Mouse (Mus musculus) bone marrow, adult 2 months (tissue): ENCODE data around the gene Park7. TPM values are rescaled to one million over a fixed set of nuclear protein-coding genes. Genes with fewer than 3 reads are reported as not detected.
"Not testable (repeated sequence)": the region's sequence is repeated elsewhere in the genome, so short reads cannot be mapped to it uniquely, and the experiment has no call there.

ENCODE experiments used
- H3K27ac ChIP-seq: fragments of 200-500 bp; 2 replicates; pipeline ENCODE4 v1.5.1; 2012; ENCODE audit warnings: low read depth, mild to moderate bottlenecking, control low read depth, inconsistent platforms, low read length; ENCODE audit not compliant: control insufficient read depth, poor library complexity, insufficient read depth
- H3K4me1 ChIP-seq: fragments of 200-500 bp; 2 replicates; pipeline ENCODE4 v1.6.1; 2011; ENCODE audit warnings: low read length; ENCODE audit not compliant: control insufficient read depth, insufficient read depth
- H3K4me3 ChIP-seq: fragments of 200-500 bp; replicated peaks from 2 replicates; pipeline ENCODE3; 2011; ENCODE audit warnings: mild to moderate bottlenecking, low read depth, low read length, control low read depth; ENCODE audit not compliant: control insufficient read depth
- CTCF ChIP-seq: fragments of 200-500 bp; IDR thresholded peaks from 2 replicates; pipeline ENCODE4 v1.5.1; 2011; ENCODE audit warnings: low read length, control low read depth; ENCODE audit not compliant: control insufficient read depth, insufficient read depth
- POLR2A ChIP-seq: fragments of 200-500 bp; IDR thresholded peaks from 2 replicates; pipeline ENCODE4 v1.6.1; 2011; ENCODE audit warnings: low read depth, mild to moderate bottlenecking, control low read depth, low read length, borderline replicate concordance; ENCODE audit not compliant: control insufficient read depth
- WGBS: fragments of 180-500 bp; shearing (Covaris S2); methylation state at CpG from one replicate; pipeline ENCODE4 v1.1.7; 2018; 5-methylcytosine and 5-hydroxymethylcytosine counted together
- polyA plus RNA-seq: library from polyadenylated mRNA; stranded (reverse); fragments of >200 nt; gene quantifications from 2 replicates; pipeline ENCODE4 v1.2.4, GENCODE M21; 2011; ENCODE audit warnings: low replicate concordance; ENCODE audit not compliant: missing spikeins, insufficient read depth, insufficient read length

The Park7 gene
- polyA plus RNA-seq, 1 experiment, result 121 TPM

GRCm38 (mm10) chr4:150924308-150924707, 10.1 kb upstream of the Park7 start:
- no peaks in the 10 kb centered on the region; the same call in 1 of the 2 replicates for H3K4me1 ChIP-seq
- no peak overlapping the region for H3K27ac ChIP-seq
- TF ChIP-seq POLR2A (no peak), CTCF (no peak)
- 37% methylated on average over 13 of the region's 13 CpGs for WGBS
- no peak overlapping the region for H3K4me3 ChIP-seq

GRCm38 (mm10) chr4:150921206-150921605, 7.0 kb upstream of the Park7 start:
- H3K4me1 ChIP-seq, result no peaks in the 10 kb centered on the region; the same call in 1 of the 2 replicates
- no peak overlapping the region for H3K4me3 ChIP-seq
- WGBS, result 68% methylated on average over 8 of the region's 8 CpGs
- TF ChIP-seq CTCF (no peak), POLR2A (no peak)
- no peak overlapping the region for H3K27ac ChIP-seq

- no peak for TF ChIP-seq POLR2A
- TF ChIP-seq CTCF, result no peak
- H3K4me3 ChIP-seq, result no peak overlapping the region
- H3K27ac ChIP-seq, result no peak overlapping the region
- WGBS, result 59% methylated on average over 8 of the region's 8 CpGs
- H3K4me1 ChIP-seq, result peaks cover 8% of the 10 kb centered on the region; the same call in 1 of the 2 replicates
Measured at GRCm38 (mm10) chr4:150917336-150918027, 3.2 kb upstream of the Park7 start.

GRCm38 (mm10) chr4:150915181-150915906, 1.1 kb upstream of the Park7 start:
- peak overlapping the region; percentile 48 for H3K4me3 ChIP-seq
- peaks cover 8% of the 10 kb centered on the region; the same call in 1 of the 2 replicates for H3K4me1 ChIP-seq
- TF ChIP-seq POLR2A, result no peak
- no peak for TF ChIP-seq CTCF
- WGBS, result 49% methylated on average over 10 of the region's 10 CpGs
- H3K27ac ChIP-seq, result no peak overlapping the region; the same call in 1 of the 2 replicates

- H3K27ac ChIP-seq, result peak overlapping the region; percentile 95
- H3K4me1 ChIP-seq, result peaks cover 11% of the 10 kb centered on the region; the same call in 1 of the 2 replicates
- H3K4me3 ChIP-seq, result peak overlapping the region; percentile 83
- 11% methylated on average over 12 of the region's 12 CpGs for WGBS
- TF ChIP-seq POLR2A, result no peak
- no peak for TF ChIP-seq CTCF
Measured at GRCm38 (mm10) chr4:150913743-150914142, 494 bp downstream of the Park7 start.

- Histone ChIP-seq H3K4me1 (peaks cover 11% of the 10 kb centered on the region; the same call in 1 of the 2 replicates), H3K4me3 (peak overlapping the region; percentile 42), H3K27ac (peak overlapping the region; percentile 67)
- TF ChIP-seq CTCF (no peak), POLR2A (no peak)
- WGBS, result 88% methylated on average over 19 of the region's 19 CpGs
Measured at GRCm38 (mm10) chr4:150910164-150910951, 3.9 kb downstream of the Park7 start.

- TF ChIP-seq POLR2A, result peak; percentile 78
- peak; percentile 38 for TF ChIP-seq CTCF
- Histone ChIP-seq H3K27ac (peak overlapping the region; percentile 67), H3K4me1 (peaks cover 7% of the 10 kb centered on the region; the same call in 1 of the 2 replicates), H3K4me3 (peak overlapping the region; percentile 73)
- WGBS, result 1% methylated on average over 56 of the region's 56 CpGs
Measured at GRCm38 (mm10) chr4:150909451-150910156, 4.6 kb downstream of the Park7 start.

- not testable (repeated sequence) for H3K4me3 ChIP-seq, H3K4me1 ChIP-seq, H3K27ac ChIP-seq
- TF ChIP-seq CTCF, result peak; percentile 24; the same call in 1 of the 2 replicates
- 65% methylated on average over 5 of the region's 5 CpGs for WGBS
Measured at GRCm38 (mm10) chr4:150908512-150908911, 5.7 kb downstream of the Park7 start.
